Mouse (Mus musculus) midbrain, embryonic 15.5 days (tissue): ENCODE data around the gene Gas2l3. TPM values are rescaled to one million over a fixed set of nuclear protein-coding genes. Genes with fewer than 3 reads are reported as not detected.

ENCODE experiments used
- ATAC-seq: fragments of 200-750 bp; cut with Nextera tagmentation; replicated peaks from 2 replicates; pipeline ENCODE4 v1.8.0; 2017; ENCODE audit warnings: moderate TSS enrichment
- H3K27ac ChIP-seq: fragments of 300-500 bp; sonication (generic); 2 replicates; pipeline ENCODE4 v1.5.1; 2015; ENCODE audit warnings: mild to moderate bottlenecking, inconsistent platforms
- H3K27me3 ChIP-seq: fragments of 300-500 bp; sonication (generic); replicated peaks from 2 replicates; pipeline ENCODE4 v1.6.1; 2015; ENCODE audit warnings: inconsistent platforms
- H3K36me3 ChIP-seq: fragments of 300-500 bp; sonication (generic); replicated peaks from 2 replicates; pipeline ENCODE4 v1.6.1; 2015; ENCODE audit warnings: inconsistent platforms
- H3K4me1 ChIP-seq: fragments of 300-500 bp; sonication (generic); 2 replicates; pipeline ENCODE4 v1.6.1; 2015; ENCODE audit warnings: inconsistent platforms
- H3K4me2 ChIP-seq: fragments of 300-500 bp; sonication (generic); 2 replicates; pipeline ENCODE4 v1.6.1; 2015; ENCODE audit warnings: inconsistent platforms, mild to moderate bottlenecking, moderate library complexity
- H3K4me3 ChIP-seq: fragments of 300-500 bp; sonication (generic); 2 replicates; pipeline ENCODE4 v1.5.1; 2015; ENCODE audit warnings: mild to moderate bottlenecking, inconsistent platforms
- H3K9ac ChIP-seq: fragments of 300-500 bp; sonication (generic); 2 replicates; pipeline ENCODE4 v1.6.1; 2015; ENCODE audit warnings: mild to moderate bottlenecking, inconsistent platforms
- H3K9me3 ChIP-seq: fragments of 300-500 bp; sonication (generic); 2 replicates; pipeline ENCODE4 v1.6.1; 2016; ENCODE audit warnings: inconsistent platforms
- WGBS: fragments of 180-500 bp; shearing (Covaris S2); methylation state at CpG from one replicate; pipeline ENCODE4 v1.1.7; 2015; ENCODE audit warnings: mixed read lengths; 5-methylcytosine and 5-hydroxymethylcytosine counted together
- polyA plus RNA-seq: library from polyadenylated mRNA; unstranded; fragments of >200 nt; fragmentation: Nextera tagmentation; extraction: Ambion mirVana; gene quantifications from 2 replicates; pipeline ENCODE4 v1.2.1, GENCODE M21; 2015

The Gas2l3 gene
- polyA plus RNA-seq, 1 experiment from 2014 or later: 3.9 TPM

GRCm38 (mm10) chr10:89422504-89423158 is 21.1 kb downstream of the Gas2l3 start:
- no peak for ATAC-seq
- no peak overlapping the region for H3K27ac ChIP-seq
- H3K27me3 ChIP-seq: no peaks in the 10 kb centered on the region
- H3K9ac ChIP-seq: no peak overlapping the region
- no peaks in the 10 kb centered on the region for H3K4me1 ChIP-seq
- H3K4me3 ChIP-seq: no peak overlapping the region
- WGBS: 93% methylated on average over 8 of the region's 8 CpGs
- H3K36me3 ChIP-seq: no peaks in the 10 kb centered on the region
- no peak overlapping the region for H3K4me2 ChIP-seq
- H3K9me3 ChIP-seq: no peaks in the 10 kb centered on the region

DNA sequence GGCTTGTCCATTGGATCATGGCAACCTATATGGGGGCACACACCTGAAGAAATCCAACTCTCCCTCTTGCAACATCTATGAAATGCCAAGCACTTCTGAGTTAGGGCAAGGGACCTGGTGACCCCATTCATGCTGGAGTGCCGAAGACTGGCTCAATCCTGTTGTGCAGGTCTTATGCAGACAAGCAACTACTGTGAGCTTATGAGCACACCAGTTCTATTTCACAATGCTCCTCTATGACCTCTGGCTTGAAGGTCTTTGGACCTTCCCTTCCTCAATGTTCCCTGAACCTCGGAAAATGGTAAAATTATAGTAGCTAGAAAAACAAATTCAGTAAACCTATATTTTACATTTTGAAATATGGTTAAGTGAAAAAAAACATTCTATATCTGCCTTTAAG is 25.8 kb downstream of the Gas2l3 start:
- H3K27ac ChIP-seq: no peak overlapping the region
- no peaks in the 10 kb centered on the region for H3K9me3 ChIP-seq
- H3K4me2 ChIP-seq: no peak overlapping the region
- no peaks in the 10 kb centered on the region for H3K36me3 ChIP-seq
- 97% methylated on average over 2 of the region's 2 CpGs for WGBS
- no peak for ATAC-seq
- no peaks in the 10 kb centered on the region for H3K27me3 ChIP-seq
- no peak overlapping the region for H3K9ac ChIP-seq
- no peaks in the 10 kb centered on the region for H3K4me1 ChIP-seq
- H3K4me3 ChIP-seq: no peak overlapping the region

DNA sequence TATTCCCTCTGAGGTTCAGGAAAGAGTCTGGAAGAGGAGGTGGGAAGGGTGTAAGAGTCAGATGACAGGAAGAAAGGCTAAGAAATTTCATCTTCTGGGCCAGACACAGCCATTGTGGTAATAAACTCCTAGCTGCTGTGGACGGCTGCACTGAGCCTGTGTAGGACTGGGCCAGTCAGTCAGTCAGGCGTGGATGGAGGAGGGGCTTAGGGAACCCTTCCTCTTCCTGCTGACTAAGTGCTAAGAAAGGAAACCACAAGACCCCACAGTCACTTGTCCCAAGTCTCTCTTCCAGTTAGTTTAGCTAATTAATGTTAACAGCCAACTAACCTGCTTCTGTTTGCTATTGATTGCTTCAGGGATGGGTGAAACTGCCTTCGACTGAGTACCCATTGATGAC is 28.3 kb downstream of the Gas2l3 start:
- no peaks in the 10 kb centered on the region for H3K4me1 ChIP-seq
- no peaks in the 10 kb centered on the region for H3K36me3 ChIP-seq
- H3K4me2 ChIP-seq: no peak overlapping the region
- WGBS: 65% methylated on average over 3 of the region's 3 CpGs
- no peak overlapping the region for H3K9ac ChIP-seq
- H3K9me3 ChIP-seq: no peaks in the 10 kb centered on the region
- no peaks in the 10 kb centered on the region for H3K27me3 ChIP-seq
- H3K4me3 ChIP-seq: no peak overlapping the region
- no peak overlapping the region for H3K27ac ChIP-seq
- ATAC-seq: no peak

DNA sequence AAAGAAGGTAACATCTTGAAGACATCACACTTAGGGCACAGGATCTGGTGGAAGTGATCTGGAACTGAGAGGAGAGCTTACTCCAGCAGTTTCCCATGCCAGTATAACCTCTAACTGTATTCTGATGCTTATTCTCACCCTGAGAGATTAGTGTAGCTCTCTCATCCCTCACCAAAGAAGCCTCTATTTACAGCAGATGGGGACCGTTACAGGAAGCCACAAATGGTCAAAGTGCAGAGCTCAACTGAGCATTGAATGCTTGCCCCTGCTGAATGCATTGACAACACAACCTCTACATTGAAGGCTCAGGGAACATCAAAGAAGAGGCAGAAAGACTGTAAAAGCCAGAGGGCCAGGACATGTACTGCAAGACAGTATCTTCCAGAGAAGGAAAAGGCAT is 36.2 kb downstream of the Gas2l3 start:
- Histone ChIP-seq H3K4me3 (no peak overlapping the region), H3K9me3 (no peaks in the 10 kb centered on the region), H3K36me3 (no peaks in the 10 kb centered on the region), H3K4me2 (no peak overlapping the region), H3K9ac (no peak overlapping the region), H3K4me1 (no peaks in the 10 kb centered on the region), H3K27ac (no peak overlapping the region), H3K27me3 (no peaks in the 10 kb centered on the region)
- WGBS: 49% methylated on average over 1 of the region's 1 CpGs
- ATAC-seq: no peak

- H3K27ac ChIP-seq: no peak overlapping the region
- H3K9ac ChIP-seq: no peak overlapping the region
- H3K4me1 ChIP-seq: no peaks in the 10 kb centered on the region
- 80% methylated on average over 6 of the region's 6 CpGs for WGBS
- H3K36me3 ChIP-seq: no peaks in the 10 kb centered on the region
- no peak overlapping the region for H3K4me3 ChIP-seq
- H3K4me2 ChIP-seq: no peak overlapping the region
- H3K27me3 ChIP-seq: no peaks in the 10 kb centered on the region
- no peaks in the 10 kb centered on the region for H3K9me3 ChIP-seq
- ATAC-seq: no peak
Measured at GRCm38 (mm10) chr10:89406733-89407484, 36.9 kb downstream of the Gas2l3 start.

DNA sequence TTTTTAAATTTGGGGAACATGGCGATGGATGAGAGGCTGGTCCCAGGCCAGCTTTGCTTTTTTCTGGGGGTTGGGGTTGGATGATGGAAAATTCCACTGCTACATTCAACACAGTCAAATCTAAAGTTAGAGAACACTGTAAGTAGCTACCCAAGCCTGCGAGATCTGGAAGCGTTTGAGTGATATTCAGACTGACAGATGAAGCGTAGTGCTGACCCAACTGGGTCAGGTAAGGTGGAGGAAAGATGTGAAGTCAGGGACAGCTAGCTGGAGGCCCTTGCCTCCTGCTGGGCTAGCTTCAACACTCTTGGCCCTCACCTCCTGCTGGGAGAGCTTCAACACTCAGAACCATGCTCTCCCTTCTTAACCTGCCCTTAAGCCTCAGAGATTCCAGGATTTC is 38.8 kb downstream of the Gas2l3 start:
- ATAC-seq: no peak
- WGBS: 90% methylated on average over 4 of the region's 4 CpGs
- H3K9ac ChIP-seq: no peak overlapping the region
- H3K9me3 ChIP-seq: no peaks in the 10 kb centered on the region
- H3K27me3 ChIP-seq: no peaks in the 10 kb centered on the region
- H3K4me2 ChIP-seq: no peak overlapping the region
- no peaks in the 10 kb centered on the region for H3K36me3 ChIP-seq
- H3K4me1 ChIP-seq: no peaks in the 10 kb centered on the region
- H3K4me3 ChIP-seq: no peak overlapping the region
- no peak overlapping the region for H3K27ac ChIP-seq

DNA sequence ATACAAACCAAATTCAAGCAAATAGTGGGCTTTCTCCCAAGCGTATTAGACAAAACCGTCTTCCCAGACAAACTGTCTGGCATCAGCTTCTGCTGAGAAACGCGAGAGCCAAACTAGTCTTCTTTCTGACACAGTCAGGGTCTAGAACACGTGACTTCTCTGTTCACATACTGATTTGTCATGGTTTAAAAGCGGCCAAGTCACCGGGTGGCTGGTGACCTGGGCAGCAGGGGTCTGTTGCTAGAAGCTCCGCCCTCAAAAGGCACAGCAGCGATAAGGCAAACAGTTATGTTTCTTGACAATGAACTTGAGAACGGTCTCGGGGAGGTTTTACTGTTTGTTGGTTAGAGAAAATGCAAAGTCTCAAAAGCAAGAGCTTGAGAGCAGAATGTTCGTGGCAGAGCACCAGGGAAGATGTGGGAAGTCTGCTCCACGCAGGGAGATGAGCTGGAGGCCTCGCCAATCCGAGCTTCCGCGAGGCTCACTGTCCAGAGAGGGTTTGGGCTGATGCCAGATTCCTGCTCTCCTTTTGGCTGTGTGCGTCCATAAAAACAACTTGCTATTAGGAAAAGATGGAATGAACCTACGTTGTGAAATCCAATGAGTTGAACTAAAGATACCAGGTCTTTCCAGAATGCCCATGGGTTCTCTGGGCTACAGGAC is 43.0 kb downstream of the Gas2l3 start:
- Histone ChIP-seq H3K9ac (no peak overlapping the region), H3K27me3 (no peaks in the 10 kb centered on the region), H3K9me3 (no peaks in the 10 kb centered on the region), H3K4me3 (no peak overlapping the region), H3K27ac (no peak overlapping the region), H3K36me3 (no peaks in the 10 kb centered on the region), H3K4me2 (no peak overlapping the region), H3K4me1 (no peaks in the 10 kb centered on the region)
- 84% methylated on average over 19 of the region's 19 CpGs for WGBS
- ATAC-seq: no peak

DNA sequence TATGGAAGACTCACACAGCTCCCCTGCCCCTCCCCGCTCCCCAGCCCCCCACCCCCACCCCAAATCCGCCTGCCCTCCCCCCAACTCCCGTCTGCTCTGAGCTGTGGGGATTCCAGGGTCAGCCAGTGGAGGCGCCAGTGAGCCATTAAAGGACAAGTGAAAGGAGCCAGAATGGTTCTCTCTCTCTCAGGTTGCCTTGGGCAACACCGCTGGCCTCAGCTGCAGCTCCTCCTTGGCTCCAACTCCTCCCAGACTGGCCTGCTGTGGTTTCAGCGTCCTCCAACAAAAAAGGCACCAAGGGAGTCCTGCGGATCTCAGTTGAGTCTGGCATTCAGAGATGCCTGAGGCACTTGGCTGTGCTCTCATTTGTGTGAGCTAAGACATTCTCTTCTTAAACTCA is 47.9 kb downstream of the Gas2l3 start:
- ATAC-seq: peak; percentile 56; the same call in 1 of the 2 replicates
- Histone ChIP-seq H3K27ac (no peak overlapping the region), H3K4me2 (0 out of 2 replicates have a peak overlapping the region, but pooled peaks have one; percentile 13), H3K9ac (no peak overlapping the region), H3K27me3 (no peaks in the 10 kb centered on the region), H3K36me3 (no peaks in the 10 kb centered on the region), H3K4me1 (no peaks in the 10 kb centered on the region), H3K4me3 (no peak overlapping the region), H3K9me3 (no peaks in the 10 kb centered on the region)
- WGBS: 2% methylated on average over 7 of the region's 7 CpGs

DNA sequence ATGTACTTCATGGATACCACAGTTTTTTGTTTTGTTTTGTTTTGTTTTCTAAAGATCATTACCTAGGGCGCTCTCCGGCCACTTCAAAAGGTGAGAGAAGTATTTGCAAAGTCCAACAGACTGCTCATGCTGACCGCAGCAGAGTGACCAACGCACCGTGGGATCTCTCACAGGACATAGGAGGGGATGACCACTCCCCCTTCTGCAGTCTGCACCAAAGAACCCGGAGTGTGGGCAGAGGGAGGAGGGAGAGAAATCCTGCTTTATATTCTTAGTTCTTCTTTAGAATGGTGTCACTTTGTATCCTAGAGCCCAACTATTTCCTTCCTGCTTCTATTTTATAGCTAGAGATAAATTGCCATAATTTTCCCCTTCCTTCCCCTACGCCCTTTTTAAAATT is 48.4 kb downstream of the Gas2l3 start:
- Histone ChIP-seq H3K27me3 (no peaks in the 10 kb centered on the region), H3K27ac (no peak overlapping the region), H3K9me3 (no peaks in the 10 kb centered on the region), H3K4me2 (0 out of 2 replicates have a peak overlapping the region, but pooled peaks have one; percentile 13), H3K4me1 (no peaks in the 10 kb centered on the region), H3K36me3 (no peaks in the 10 kb centered on the region), H3K9ac (no peak overlapping the region), H3K4me3 (no peak overlapping the region)
- no peak for ATAC-seq
- WGBS: 28% methylated on average over 7 of the region's 7 CpGs

- H3K27ac ChIP-seq: no peak overlapping the region
- WGBS: 29% methylated on average over 4 of the region's 4 CpGs
Measured at GRCm38 (mm10) chr10:89392687-89393086, 51.1 kb downstream of the Gas2l3 start.

DNA sequence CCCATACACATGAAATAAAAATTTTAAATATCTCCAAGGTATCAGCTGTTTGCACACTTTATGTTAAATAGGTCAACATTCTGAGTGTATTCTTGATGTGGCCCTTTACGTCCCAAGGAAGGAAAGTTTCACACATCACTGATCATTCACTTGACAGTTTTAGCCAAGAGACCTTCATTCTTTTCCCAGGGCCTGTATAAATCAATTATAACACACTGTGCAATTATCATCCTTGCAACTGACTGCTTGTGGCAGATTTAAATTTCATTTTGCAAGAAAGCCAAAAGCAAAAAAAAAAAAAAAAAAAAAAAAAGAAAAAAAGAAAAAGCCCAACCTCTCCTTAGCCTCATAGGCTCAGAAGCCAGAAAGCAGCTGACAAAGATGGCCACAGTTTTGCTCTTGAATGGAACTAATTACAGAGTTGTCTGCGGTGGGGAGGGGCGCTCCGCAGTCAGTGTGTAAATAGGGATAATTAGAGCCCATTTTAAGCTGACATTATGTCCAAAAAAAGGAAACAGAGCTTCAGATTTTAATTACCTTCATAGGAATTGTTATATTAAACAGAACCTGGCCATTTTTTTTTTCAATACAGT is 52.1 kb downstream of the Gas2l3 start:
- H3K4me2 ChIP-seq: no peak overlapping the region
- no peaks in the 10 kb centered on the region for H3K36me3 ChIP-seq
- no peak overlapping the region for H3K9ac ChIP-seq
- H3K27me3 ChIP-seq: no peaks in the 10 kb centered on the region
- H3K4me1 ChIP-seq: no peaks in the 10 kb centered on the region
- no peak for ATAC-seq
- H3K9me3 ChIP-seq: no peaks in the 10 kb centered on the region
- H3K27ac ChIP-seq: no peak overlapping the region
- WGBS: 64% methylated on average over 4 of the region's 4 CpGs
- no peak overlapping the region for H3K4me3 ChIP-seq

More at GRCm38 (mm10) chr10:89392687-89393086, 51.1 kb downstream of the Gas2l3 start:
- H3K9ac ChIP-seq: no peak overlapping the region
- H3K4me3 ChIP-seq: no peak overlapping the region
- H3K9me3 ChIP-seq: no peaks in the 10 kb centered on the region
- no peaks in the 10 kb centered on the region for H3K4me1 ChIP-seq
- no peaks in the 10 kb centered on the region for H3K36me3 ChIP-seq
- no peaks in the 10 kb centered on the region for H3K27me3 ChIP-seq
- ATAC-seq: no peak
- H3K4me2 ChIP-seq: no peak overlapping the region

DNA sequence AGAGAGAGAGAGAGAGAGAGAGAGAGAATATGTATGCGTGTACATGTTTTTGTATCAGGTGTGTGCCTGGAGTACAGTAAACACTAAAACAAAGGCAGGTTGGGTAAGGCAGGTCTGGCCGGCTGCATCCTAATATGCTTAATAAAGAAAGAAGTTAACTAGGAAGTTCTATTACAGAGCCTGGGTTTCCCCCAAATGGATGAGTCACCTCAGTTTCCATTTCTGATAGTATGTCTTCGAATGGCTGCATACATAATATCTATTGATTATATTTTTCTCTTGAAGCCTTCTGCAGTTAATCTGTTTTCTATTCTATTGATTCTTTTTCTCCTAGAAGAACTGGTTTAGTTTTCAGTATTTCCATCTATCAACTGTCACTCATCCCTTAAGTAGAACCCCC is 57.3 kb downstream of the Gas2l3 start:
- 90% methylated on average over 3 of the region's 3 CpGs for WGBS
- no peak overlapping the region for H3K4me3 ChIP-seq
- ATAC-seq: no peak

More for the DNA sequence above, 57.3 kb downstream of the Gas2l3 start:
- Histone ChIP-seq H3K27me3 (no peaks in the 10 kb centered on the region), H3K4me2 (no peak overlapping the region), H3K9ac (no peak overlapping the region), H3K4me1 (no peaks in the 10 kb centered on the region), H3K27ac (no peak overlapping the region), H3K36me3 (no peaks in the 10 kb centered on the region), H3K9me3 (no peaks in the 10 kb centered on the region)
